Comparison of ENCODE assay signal across 19 mouse cellular contexts in the genomic region with DNA sequence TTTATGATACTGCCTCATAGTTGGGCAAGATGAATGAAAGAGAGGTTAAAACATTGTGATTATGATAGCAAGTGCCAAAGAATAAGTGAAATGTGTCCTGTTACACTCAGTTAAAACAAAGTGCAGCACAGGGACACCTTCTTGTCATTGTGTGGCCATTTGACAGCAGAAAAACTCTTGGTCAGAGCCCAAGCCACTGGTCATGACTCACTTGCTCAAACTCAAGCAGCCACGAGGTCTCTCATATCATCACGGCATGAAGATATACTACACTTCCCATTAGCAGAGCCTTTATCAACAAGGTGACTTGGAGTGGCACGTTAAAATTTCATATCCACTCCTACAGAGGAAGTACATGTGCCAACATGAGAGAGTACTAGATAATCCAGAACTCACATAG.
DNase-seq lines count a peak whose midpoint lies in the region; ATAC-seq lines count a peak whose summit lies in the region.
"Had no signal": no experiment of that assay in that cellular context is flagged by ENCODE, and none has a peak within 500 bp of the region (broad histone marks: within the 10 kb centered on the region; RNA-seq: fewer than 3 reads in every experiment).

No protein-coding gene starts in this region.

- peaks cover 4% of the 10 kb centered on the region for H3K4me1 ChIP-seq in forebrain, embryonic 14.5 days (ENCODE audit: control insufficient read depth, insufficient read depth, low read length)
- H3K4me1 ChIP-seq in forebrain, embryonic 12.5 days: peaks cover 18% of the 10 kb centered on the region
- peaks cover 27% of the 10 kb centered on the region for H3K4me1 ChIP-seq in neural tube, embryonic 13.5 days (replicated peaks)
- H3K4me1 ChIP-seq: liver, embryonic 15.5 days had no signal

- H3K36me3 ChIP-seq in forebrain, embryonic 14.5 days (ENCODE audit: control insufficient read depth, insufficient read depth, low read length): no peaks in the 10 kb centered on the region
- no peaks in the 10 kb centered on the region for H3K36me3 ChIP-seq in forebrain, embryonic 12.5 days (replicated peaks)
- H3K36me3 ChIP-seq in neural tube, embryonic 13.5 days: no peaks in the 10 kb centered on the region
- H3K36me3 ChIP-seq: embryonic facial prominence, embryonic 12.5 days; G1E; limb, embryonic 12.5 days; liver, embryonic 15.5 days; midbrain, embryonic 12.5 days; neural tube, embryonic 12.5 days had no signal

- H3K9ac ChIP-seq in forebrain, embryonic 14.5 days (ENCODE audit: low read length): no peak overlapping the region
- H3K9ac ChIP-seq in forebrain, embryonic 12.5 days: no peak overlapping the region
- H3K9ac ChIP-seq in neural tube, embryonic 13.5 days: no peak overlapping the region
- H3K9ac ChIP-seq: embryonic facial prominence, embryonic 12.5 days; limb, embryonic 12.5 days; liver, embryonic 15.5 days; midbrain, embryonic 12.5 days; neural tube, embryonic 12.5 days had no signal

- ATAC-seq in forebrain, embryonic 14.5 days: no peak
- no peak for ATAC-seq in forebrain, embryonic 12.5 days (ENCODE audit: low FRiP score)
- ATAC-seq in neural tube, embryonic 13.5 days (ENCODE audit: low read depth): no peak

- intact Hi-C loops in heart, postnatal 10 days (cut with DNase I): no loop called here
- intact Hi-C loops in left cerebral cortex, postnatal 25 days (cut with DNase I): no loop called here

- 0 out of 2 replicates have a peak overlapping the region, but pooled peaks have one; percentile 14 for H3K4me2 ChIP-seq in forebrain, embryonic 14.5 days (ENCODE audit: low read length)
- H3K4me2 ChIP-seq in forebrain, embryonic 12.5 days: no peak overlapping the region
- peak overlapping the region; percentile 94 for H3K4me2 ChIP-seq in neural tube, embryonic 13.5 days
- H3K4me2 ChIP-seq: embryonic facial prominence, embryonic 12.5 days; liver, embryonic 15.5 days; midbrain, embryonic 12.5 days had no signal

- no peaks in the 10 kb centered on the region for H3K9me3 ChIP-seq in forebrain, embryonic 14.5 days (replicated peaks; ENCODE audit: control insufficient read depth, low read length)
- H3K9me3 ChIP-seq in forebrain, embryonic 12.5 days: no peaks in the 10 kb centered on the region
- H3K9me3 ChIP-seq in neural tube, embryonic 13.5 days: no peaks in the 10 kb centered on the region
- H3K9me3 ChIP-seq: embryonic facial prominence, embryonic 12.5 days; G1E; limb, embryonic 12.5 days; liver, embryonic 15.5 days; midbrain, embryonic 12.5 days; neural tube, embryonic 12.5 days had no signal

- WGBS in forebrain, embryonic 14.5 days: 86% methylated on average over 3 of the region's 3 CpGs
- WGBS in forebrain, embryonic 12.5 days: 86% methylated on average over 3 of the region's 3 CpGs
- WGBS in neural tube, embryonic 13.5 days: 87% methylated on average over 3 of the region's 3 CpGs

- H3K27me3 ChIP-seq in forebrain, embryonic 14.5 days (replicated peaks; ENCODE audit: control insufficient read depth, insufficient read depth, low read length): no peaks in the 10 kb centered on the region
- peaks cover 15% of the 10 kb centered on the region; the same call in 1 of the 2 replicates for H3K27me3 ChIP-seq in forebrain, embryonic 12.5 days
- H3K27me3 ChIP-seq in neural tube, embryonic 13.5 days: 0 out of 2 replicates have a peak, but pooled peaks cover 4% of the 10 kb centered on the region
- H3K27me3 ChIP-seq: neural tube, embryonic 12.5 days had no signal

- H3K4me3 ChIP-seq in forebrain, embryonic 14.5 days (ENCODE audit: low read depth, low read length): no peak overlapping the region
- H3K4me3 ChIP-seq in forebrain, embryonic 12.5 days (replicated peaks): no peak overlapping the region
- no peak overlapping the region for H3K4me3 ChIP-seq in neural tube, embryonic 13.5 days
- H3K4me3 ChIP-seq: embryonic facial prominence, embryonic 12.5 days; limb, embryonic 12.5 days; liver, embryonic 15.5 days; midbrain, embryonic 12.5 days; neural tube, embryonic 12.5 days had no signal

- no peak overlapping the region for H3K27ac ChIP-seq in forebrain, embryonic 14.5 days (ENCODE audit: low read depth, low read length)
- H3K27ac ChIP-seq in forebrain, embryonic 12.5 days: no peak overlapping the region
- no peak overlapping the region for H3K27ac ChIP-seq in neural tube, embryonic 13.5 days (replicated peaks)
- H3K27ac ChIP-seq: embryonic facial prominence, embryonic 12.5 days; limb, embryonic 12.5 days; liver, embryonic 15.5 days; midbrain, embryonic 12.5 days; neural tube, embryonic 12.5 days had no signal

- DNase-seq in forebrain, embryonic 14.5 days (ENCODE audit: low spot score): no peak
- DNase-seq in neural tube, embryonic 10.5 days (ENCODE audit: extremely low spot score, low spot score): no peak
- peak; percentile 49 to 73 for DNase-seq in heart, postnatal 10 days
- DNase-seq in left cerebral cortex, postnatal 25 days (ENCODE audit: low spot score in 2 of 2): no peak
- no peak for DNase-seq in thymus, postnatal 0 days (ENCODE audit: low spot score)
- DNase-seq: adrenal gland, postnatal 14 days; kidney, adult 2 months; kidney, postnatal 4 days; layer of hippocampus, postnatal 36 days; lung, postnatal 4 days; right cerebral cortex, adult 18-20 months had no signal

Comparison
In these comparisons a context has a peak if more than half of its experiments do, and no peak if none do; other contexts are left out.
1. DNase-seq: peak in heart, postnatal 10 days (2 of 2); none in forebrain, embryonic 14.5 days (single experiment), neural tube, embryonic 10.5 days (single experiment), left cerebral cortex, postnatal 25 days (0 of 2) and thymus, postnatal 0 days (single experiment).